Mouse (Mus musculus) CH12.LX (cell line): ENCODE results near the gene U2surp. TPM values are rescaled to one million over a fixed set of nuclear protein-coding genes. Genes with fewer than 3 reads are reported as not detected.

Experiments
- DNase-seq: peaks from one replicate; pipeline ENCODE4 v3.0.0-alpha.2; 2013; ENCODE audit errors: extremely low read depth
- H3K27ac ChIP-seq: 2 replicates; pipeline ENCODE4 v1.5.1; 2012; ENCODE audit warnings: low read depth, mild to moderate bottlenecking, control low read depth, moderate library complexity; ENCODE audit not compliant: insufficient read depth
- H3K27me3 ChIP-seq: replicated peaks from 2 replicates; pipeline ENCODE3; 2012; ENCODE audit warnings: inconsistent platforms
- H3K36me3 ChIP-seq, 2 experiments: replicated peaks in 1 of 2; 2 replicates each; pipeline versions ENCODE3 to v1.6.1; 2012; ENCODE audit warnings: inconsistent platforms in 1 of 2, low read length in 1 of 2, mild to moderate bottlenecking in 1 of 2, mixed read lengths in 1 of 2, moderate library complexity in 1 of 2; ENCODE audit not compliant: control insufficient read depth in 1 of 2, insufficient read depth in 1 of 2
- H3K4me1 ChIP-seq, 2 experiments: 2 replicates each; pipeline ENCODE4 v1.6.1; 2012; ENCODE audit warnings: inconsistent platforms in 1 of 2, moderate library complexity in 1 of 2; ENCODE audit not compliant: insufficient read depth in 2 of 2, control insufficient read depth in 1 of 2
- H3K4me2 ChIP-seq: 2 replicates; pipeline ENCODE4 v1.6.1; 2012; ENCODE audit warnings: low read depth, mild to moderate bottlenecking, control low read depth; ENCODE audit not compliant: poor library complexity, insufficient read depth, severe bottlenecking
- H3K4me3 ChIP-seq, 3 experiments: fragments of 150-350 bp in 1 of 3; sonication (generic) in 1 of 3; replicated peaks in 1 of 3; 2 replicates each; pipeline versions ENCODE3 to v1.5.1; 2011 to 2012; ENCODE audit warnings: low read depth in 2 of 3, low read length in 2 of 3, mild to moderate bottlenecking in 2 of 3, moderate library complexity in 2 of 3, control low read depth in 1 of 3, improper control_type of control experiment in 1 of 3, inconsistent platforms in 1 of 3, mixed read lengths in 1 of 3; ENCODE audit not compliant: poor library complexity in 1 of 3
- H3K79me2 ChIP-seq: replicated peaks from 2 replicates; pipeline ENCODE4 v1.6.1; 2012; ENCODE audit warnings: mild to moderate bottlenecking, moderate library complexity; ENCODE audit not compliant: control insufficient read depth, poor library complexity, insufficient read depth, severe bottlenecking; ENCODE audit errors: extremely low read depth
- H3K9ac ChIP-seq: 2 replicates; pipeline ENCODE4 v1.6.1; 2012; ENCODE audit warnings: low read depth, mild to moderate bottlenecking, control low read depth, moderate library complexity; ENCODE audit not compliant: insufficient read depth
- H3K9me3 ChIP-seq: replicated peaks from 2 replicates; pipeline ENCODE3; 2012; ENCODE audit warnings: low read length, inconsistent platforms, mixed read lengths
- BHLHE40 ChIP-seq: IDR thresholded peaks from 2 replicates; pipeline ENCODE4 v1.6.1; 2011; ENCODE audit warnings: mild to moderate bottlenecking, low read depth, low read length, improper control_type of control experiment
- CHD2 ChIP-seq: IDR thresholded peaks from 2 replicates; pipeline ENCODE4 v1.6.1; 2011; ENCODE audit warnings: low read length, improper control_type of control experiment
- CTCF ChIP-seq, 2 experiments: IDR thresholded peaks in 1 of 2; conservative IDR thresholded peaks in 1 of 2; 2 replicates each; pipeline ENCODE4 v1.5.1; 2011 to 2012; ENCODE audit warnings: low read depth in 2 of 2, low read length in 2 of 2, improper control_type of control experiment in 1 of 2, inconsistent platforms in 1 of 2, mild to moderate bottlenecking in 1 of 2, moderate library complexity in 1 of 2
- ELF1 ChIP-seq: IDR thresholded peaks from 2 replicates; pipeline ENCODE4 v1.6.1; 2014; ENCODE audit warnings: low read depth, mild to moderate bottlenecking, inconsistent platforms, low read length, improper control_type of control experiment
- EP300 ChIP-seq: IDR thresholded peaks from 2 replicates; pipeline ENCODE4 v1.6.1; 2011; ENCODE audit warnings: low read length, improper control_type of control experiment
- ETS1 ChIP-seq: conservative IDR thresholded peaks from 2 replicates; pipeline ENCODE4 v1.6.1; 2012; ENCODE audit warnings: low read depth, mild to moderate bottlenecking, inconsistent platforms, low read length, improper control_type of control experiment, moderate library complexity
- GABPA ChIP-seq: IDR thresholded peaks from 2 replicates; pipeline ENCODE4 v1.6.1; 2012; ENCODE audit warnings: low read depth, low read length, improper control_type of control experiment, inconsistent platforms; ENCODE audit not compliant: insufficient replicate concordance
- HCFC1 ChIP-seq: IDR thresholded peaks from 2 replicates; pipeline ENCODE4 v1.6.1; 2012; ENCODE audit warnings: low read depth, mild to moderate bottlenecking, inconsistent platforms, low read length, improper control_type of control experiment
- IRF4 ChIP-seq: IDR thresholded peaks from 2 replicates; pipeline ENCODE4 v1.6.1; 2014; ENCODE audit warnings: low read depth, mild to moderate bottlenecking, inconsistent platforms, low read length, improper control_type of control experiment
- JUN ChIP-seq: IDR thresholded peaks from 2 replicates; pipeline ENCODE4 v1.6.1; 2011; ENCODE audit warnings: low read depth, mild to moderate bottlenecking, low read length, improper control_type of control experiment, moderate library complexity; ENCODE audit not compliant: insufficient read depth
- JUND ChIP-seq: conservative IDR thresholded peaks from 2 replicates; pipeline ENCODE4 v1.6.1; 2011; ENCODE audit warnings: low read depth, low read length, improper control_type of control experiment
- MAX ChIP-seq: IDR thresholded peaks from 2 replicates; pipeline ENCODE4 v1.6.1; 2011; ENCODE audit warnings: low read length, improper control_type of control experiment
- MEF2A ChIP-seq: IDR thresholded peaks from 2 replicates; pipeline ENCODE4 v1.6.1; 2014; ENCODE audit warnings: low read depth, mild to moderate bottlenecking, inconsistent platforms, low read length, improper control_type of control experiment, borderline replicate concordance
- MXI1 ChIP-seq: IDR thresholded peaks from 2 replicates; pipeline ENCODE4 v1.6.1; 2011; ENCODE audit warnings: mild to moderate bottlenecking, low read depth, low read length, improper control_type of control experiment
- MYC ChIP-seq: IDR thresholded peaks from 2 replicates; pipeline ENCODE4 v1.6.1; 2011; ENCODE audit warnings: low read depth, mild to moderate bottlenecking, improper control_type of control experiment, low read length
- POLR2A ChIP-seq: IDR thresholded peaks from 2 replicates; pipeline ENCODE4 v1.6.1; 2011; ENCODE audit warnings: low read depth, mild to moderate bottlenecking, improper control_type of control experiment, low read length
- POLR2AphosphoS2 ChIP-seq: IDR thresholded peaks from 2 replicates; pipeline ENCODE4 v1.6.1; 2011; ENCODE audit warnings: low read depth, low read length, improper control_type of control experiment
- SIN3A ChIP-seq: IDR thresholded peaks from 2 replicates; pipeline ENCODE4 v1.6.1; 2012; ENCODE audit warnings: low read length, improper control_type of control experiment, inconsistent platforms
- SMC3 ChIP-seq: IDR thresholded peaks from 2 replicates; pipeline ENCODE4 v1.6.1; 2011; ENCODE audit warnings: low read depth, low read length, improper control_type of control experiment
- USF1 ChIP-seq: IDR thresholded peaks from 2 replicates; pipeline ENCODE4 v1.6.1; 2014; ENCODE audit warnings: low read depth, mild to moderate bottlenecking, inconsistent platforms, low read length, improper control_type of control experiment
- ZC3H11A ChIP-seq: IDR thresholded peaks from 2 replicates; pipeline ENCODE4 v1.6.1; 2012; ENCODE audit warnings: low read depth, mild to moderate bottlenecking, inconsistent platforms, low read length, improper control_type of control experiment
- ZKSCAN1 ChIP-seq: IDR thresholded peaks from 2 replicates; pipeline ENCODE4 v1.6.1; 2012; ENCODE audit warnings: low read depth, inconsistent platforms, low read length, improper control_type of control experiment, borderline replicate concordance
- ZMIZ1 ChIP-seq: IDR thresholded peaks from 2 replicates; pipeline ENCODE4 v1.6.1; 2012; ENCODE audit warnings: low read depth, mild to moderate bottlenecking, inconsistent platforms, low read length, improper control_type of control experiment
- ZNF384 ChIP-seq: IDR thresholded peaks from 2 replicates; pipeline ENCODE4 v1.6.1; 2012; ENCODE audit warnings: low read depth, low read length, improper control_type of control experiment, inconsistent platforms
- dilution Hi-C: fragments of 300-500 bp; cut with MboI; formaldehyde crosslinking; loops from 2 replicates; pipeline ENCODE4 v1.14.3; 2020; ENCODE audit warnings: low sequenced_read_pairs; ENCODE audit not compliant: extremely low pct_unique_long_range_greater_than_20kb, extremely low pct_ligation_motif_present
- in situ Hi-C: fragments of 300-500 bp; cut with MboI; formaldehyde crosslinking; loops from 3 replicates; pipeline ENCODE4 v1.14.3; 2019; ENCODE audit warnings: low sequenced_read_pairs, low pct_ligation_motif_present, low pct_unique_long_range_greater_than_20kb, mixed read lengths
- polyA plus RNA-seq: library from polyadenylated mRNA; unstranded; fragments of >175 nt; gene quantifications from 2 replicates; pipeline ENCODE4 v1.2.1, GENCODE M21; 2012; ENCODE audit warnings: low read depth; ENCODE audit not compliant: insufficient read length
- total RNA-seq, 2 experiments: library from RNA; depleted of rRNA; stranded (reverse); fragments of 300-350 nt in 1 of 2; fragments of >200 nt in 1 of 2; gene quantifications; 2 replicates each; pipeline ENCODE4 v1.2.3; 2012 to 2014

Gene U2surp
- total and polyA plus RNA-seq, 3 experiments: 46.5 to 103 (median 87.7) TPM

- in situ Hi-C loops (loop anchor here (25.0 kb wide), 1 partner anchor 677 kb away; no protein-coding TSS in a partner anchor), dilution Hi-C loops (no loop called here)
- H3K9ac ChIP-seq: no peak overlapping the region
- H3K4me3 ChIP-seq: no peak overlapping the region
- H3K4me1 ChIP-seq: no peaks in the 10 kb centered on the region
- no peaks in the 10 kb centered on the region for H3K36me3 ChIP-seq
- TF ChIP-seq CHD2 (no peak), JUND (no peak), SMC3 (no peak), HCFC1 (no peak), GABPA (no peak), USF1 (no peak), POLR2AphosphoS2 (no peak), IRF4 (no peak), ZKSCAN1 (no peak), BHLHE40 (no peak), POLR2A (no peak), ETS1 (no peak), EP300 (no peak), ZNF384 (no peak), ZMIZ1 (no peak), MYC (no peak)
- H3K27me3 ChIP-seq: no peaks in the 10 kb centered on the region
- no peak overlapping the region for H3K27ac ChIP-seq
- H3K9me3 ChIP-seq: no peaks in the 10 kb centered on the region
- no peaks in the 10 kb centered on the region for H3K79me2 ChIP-seq
- H3K4me2 ChIP-seq: no peak overlapping the region
- peak; percentile 11 for DNase-seq
These were observed 97.9 kb downstream of the U2surp start for GRCm38 (mm10) chr9:95413911-95414310.

- Histone ChIP-seq H3K27me3 (no peaks in the 10 kb centered on the region), H3K36me3 (no peaks in the 10 kb centered on the region), H3K79me2 (no peaks in the 10 kb centered on the region), H3K4me3 (no peak overlapping the region), H3K9ac (no peak overlapping the region), H3K27ac (no peak overlapping the region), H3K4me2 (no peak overlapping the region), H3K4me1 (no peaks in the 10 kb centered on the region), H3K9me3 (peaks cover 6% of the 10 kb centered on the region)
- dilution Hi-C loops (no loop called here), in situ Hi-C loops (loop anchor here (25.0 kb wide), 1 partner anchor 675 kb away; no protein-coding TSS in a partner anchor)
- TF ChIP-seq MYC (no peak), IRF4 (no peak), BHLHE40 (no peak), CTCF (conservative IDR thresholded peaks at IDR 0.05 in 1 of 2, IDR thresholded peaks at IDR 0.05 in 1 of 2; ENCODE audit: low read depth in 2 of 2, low read length in 2 of 2) (no peak), HCFC1 (no peak), JUN (no peak), MEF2A (no peak), ZC3H11A (no peak), MXI1 (no peak), SIN3A (no peak), MAX (no peak), USF1 (no peak), ELF1 (no peak), ZKSCAN1 (no peak)
- DNase-seq: no peak
These were observed 99.7 kb downstream of the U2surp start for GRCm38 (mm10) chr9:95412047-95412446.
